Mouse (Mus musculus): ENCODE data around the gene Rps17.

Rps17 gene

GRCm38 (mm10) chr7:81330767-81331166 is 14.3 kb downstream of the Rps17 start:
- no peak for DNase-seq

GRCm38 (mm10) chr7:81327661-81328060 is 17.4 kb downstream of the Rps17 start:
- no peak for DNase-seq

GRCm38 (mm10) chr7:81326859-81327258 is 18.2 kb downstream of the Rps17 start:
- no peak for DNase-seq

GRCm38 (mm10) chr7:81326043-81326442 is 19.0 kb downstream of the Rps17 start:
- DNase-seq: no peak

- DNase-seq: no peak
These were observed 23.3 kb downstream of the Rps17 start for GRCm38 (mm10) chr7:81321776-81322175.

GRCm38 (mm10) chr7:81319749-81320148 is 25.3 kb downstream of the Rps17 start:
- no peak for DNase-seq

- no peak for DNase-seq
These were observed 29.5 kb downstream of the Rps17 start for GRCm38 (mm10) chr7:81315583-81315982.

- no peak for DNase-seq
These were observed 33.5 kb downstream of the Rps17 start for GRCm38 (mm10) chr7:81311581-81311980.

GRCm38 (mm10) chr7:81311130-81311529 is 33.9 kb downstream of the Rps17 start:
- DNase-seq: no peak

- no peak for DNase-seq
These were observed 35.8 kb downstream of the Rps17 start for GRCm38 (mm10) chr7:81309247-81309646.

- DNase-seq: peak; percentile 84
These were observed 37.3 kb downstream of the Rps17 start for GRCm38 (mm10) chr7:81307735-81308134.

- DNase-seq: peak; percentile 82
These were observed 40.4 kb downstream of the Rps17 start for GRCm38 (mm10) chr7:81304675-81305074.

- no peak for DNase-seq
These were observed 41.0 kb downstream of the Rps17 start for GRCm38 (mm10) chr7:81304100-81304499.

GRCm38 (mm10) chr7:81303682-81304081 is 41.4 kb downstream of the Rps17 start:
- DNase-seq: no peak

- no peak for DNase-seq
These were observed 43.7 kb downstream of the Rps17 start for GRCm38 (mm10) chr7:81301323-81301722.

- no peak for DNase-seq
These were observed 46.8 kb downstream of the Rps17 start for GRCm38 (mm10) chr7:81298206-81298605.

- DNase-seq: no peak
These were observed 49.9 kb downstream of the Rps17 start for GRCm38 (mm10) chr7:81295169-81295568.
